Mouse (Mus musculus): ENCODE measurements around the gene Gigyf2. TPM values are rescaled to one million over a fixed set of nuclear protein-coding genes. Genes with fewer than 3 reads are reported as not detected.

Gene Gigyf2
- polyA plus RNA-seq, 1 experiment from 2014 or later, result 51.9 TPM

DNA sequence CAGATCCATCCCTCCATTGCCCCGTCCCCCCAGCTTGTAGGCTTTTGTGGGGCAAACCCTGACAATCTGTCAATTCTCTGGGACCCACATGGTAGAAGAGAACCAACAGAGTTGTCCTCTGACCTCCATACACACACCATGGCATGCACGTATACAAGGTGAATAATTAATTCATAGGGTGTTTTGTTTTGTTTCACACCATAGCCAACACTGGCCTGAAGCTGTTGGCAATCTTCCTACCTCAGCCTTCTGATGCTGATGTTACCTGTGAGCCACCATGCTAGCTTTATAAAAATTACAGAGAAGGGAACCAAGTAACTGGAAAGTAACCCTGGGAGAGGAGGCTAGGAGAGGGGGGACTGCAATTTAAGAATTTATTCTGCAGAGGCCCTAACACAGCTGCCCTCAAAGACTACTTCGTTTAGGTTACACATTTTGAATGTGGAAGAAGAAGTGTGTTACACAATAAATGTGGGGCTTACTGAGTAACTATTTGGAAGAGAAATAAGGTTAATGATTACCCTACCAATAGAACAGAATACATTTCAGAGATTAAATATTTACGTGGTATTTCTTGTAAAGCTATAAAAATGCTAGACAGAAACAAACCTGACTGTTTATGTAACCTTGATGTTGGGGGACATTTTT, 32.6 kb upstream of the Gigyf2 start:
- no peak for ATAC-seq (ENCODE audit: low FRiP score)

DNA sequence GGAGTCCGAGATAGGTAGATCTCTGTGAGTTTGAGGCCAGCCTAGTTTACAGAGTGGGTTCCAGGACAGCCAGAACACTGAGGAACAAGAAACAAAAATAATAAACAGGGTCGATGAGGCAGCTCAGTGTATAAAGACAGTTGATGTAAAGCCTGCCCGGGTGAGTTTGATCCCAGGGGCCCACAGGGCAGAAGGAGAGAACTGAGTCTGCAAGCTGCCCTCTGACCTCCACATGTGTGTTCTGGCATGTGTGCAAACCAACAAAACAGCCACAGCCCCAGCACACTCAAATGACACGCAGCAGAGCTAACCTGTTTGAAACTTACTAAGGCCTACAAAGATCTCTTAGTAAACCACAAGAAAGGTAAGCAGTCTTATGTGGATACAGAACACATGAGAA, 31.8 kb upstream of the Gigyf2 start:
- DNase-seq (ENCODE audit: low spot score, missing footprints), result peak; percentile 64
- no peak overlapping the region for H3K4me2 ChIP-seq
- no peaks in the 10 kb centered on the region for H3K36me3 ChIP-seq (ENCODE audit: control insufficient read depth, insufficient read depth, low read length)
- no peaks in the 10 kb centered on the region for H3K27me3 ChIP-seq (ENCODE audit: control insufficient read depth, insufficient read depth, low read length)
- 61% methylated on average over 4 of the region's 4 CpGs for WGBS
- H3K27ac ChIP-seq (ENCODE audit: low read depth, low read length), result no peak overlapping the region
- no peak overlapping the region for H3K9ac ChIP-seq (ENCODE audit: low read length)
- H3K4me3 ChIP-seq (ENCODE audit: low read depth, low read length), result no peak overlapping the region
- no peaks in the 10 kb centered on the region for H3K4me1 ChIP-seq (ENCODE audit: control insufficient read depth, insufficient read depth, low read length)
- no peak for ATAC-seq (ENCODE audit: low FRiP score)
- no peaks in the 10 kb centered on the region for H3K9me3 ChIP-seq (ENCODE audit: control insufficient read depth, low read length)

More for the DNA sequence above, 32.6 kb upstream of the Gigyf2 start:
- Histone ChIP-seq H3K27ac (ENCODE audit: low read depth, low read length) (no peak overlapping the region), H3K4me3 (ENCODE audit: low read depth, low read length) (no peak overlapping the region), H3K4me2 (no peak overlapping the region), H3K36me3 (ENCODE audit: control insufficient read depth, insufficient read depth, low read length) (no peaks in the 10 kb centered on the region), H3K9ac (ENCODE audit: low read length) (no peak overlapping the region), H3K9me3 (ENCODE audit: control insufficient read depth, low read length) (no peaks in the 10 kb centered on the region), H3K27me3 (ENCODE audit: control insufficient read depth, insufficient read depth, low read length) (no peaks in the 10 kb centered on the region), H3K4me1 (ENCODE audit: control insufficient read depth, insufficient read depth, low read length) (no peaks in the 10 kb centered on the region)
- DNase-seq (ENCODE audit: low spot score, missing footprints), result peak; percentile 10
- 79% methylated on average over 4 of the region's 4 CpGs for WGBS

DNA sequence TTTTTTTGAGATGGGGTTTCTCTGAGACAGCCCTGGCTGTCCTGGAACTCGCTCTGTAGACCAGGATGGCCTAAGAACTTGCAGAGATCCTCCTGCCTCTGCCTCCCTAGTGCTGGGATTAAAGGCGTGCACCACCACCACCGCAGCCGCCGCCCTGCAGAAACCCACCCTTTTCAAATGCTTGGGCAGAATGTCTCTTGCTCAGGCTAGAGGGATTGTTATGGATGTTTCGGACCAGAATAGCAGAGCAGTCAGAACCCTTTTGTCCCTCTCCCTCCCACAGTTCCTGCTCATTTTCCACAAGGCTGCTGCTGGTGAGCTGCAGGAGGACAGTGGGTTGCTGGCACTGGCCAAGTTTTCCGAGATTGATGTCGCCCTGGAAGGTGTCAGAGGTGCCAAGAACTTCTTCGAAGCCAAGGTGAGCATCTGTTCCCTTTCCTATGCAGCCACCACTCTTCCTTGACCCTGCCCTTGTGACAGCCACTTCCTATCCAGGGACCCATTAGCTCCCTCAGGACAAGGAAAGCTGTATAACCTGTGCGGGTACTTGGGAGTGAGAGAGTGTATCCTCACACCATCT, 29.4 kb upstream of the Gigyf2 start:
- 88% methylated on average over 10 of the region's 10 CpGs for WGBS
- Histone ChIP-seq H3K4me3 (ENCODE audit: low read depth, low read length) (no peak overlapping the region), H3K27ac (ENCODE audit: low read depth, low read length) (no peak overlapping the region), H3K9ac (ENCODE audit: low read length) (no peak overlapping the region), H3K27me3 (ENCODE audit: control insufficient read depth, insufficient read depth, low read length) (no peaks in the 10 kb centered on the region), H3K36me3 (ENCODE audit: control insufficient read depth, insufficient read depth, low read length) (no peaks in the 10 kb centered on the region), H3K9me3 (ENCODE audit: control insufficient read depth, low read length) (no peaks in the 10 kb centered on the region), H3K4me2 (no peak overlapping the region), H3K4me1 (ENCODE audit: control insufficient read depth, insufficient read depth, low read length) (no peaks in the 10 kb centered on the region)
- peak; percentile 44 for DNase-seq (ENCODE audit: low spot score, missing footprints)
- ATAC-seq (ENCODE audit: low FRiP score), result no peak

DNA sequence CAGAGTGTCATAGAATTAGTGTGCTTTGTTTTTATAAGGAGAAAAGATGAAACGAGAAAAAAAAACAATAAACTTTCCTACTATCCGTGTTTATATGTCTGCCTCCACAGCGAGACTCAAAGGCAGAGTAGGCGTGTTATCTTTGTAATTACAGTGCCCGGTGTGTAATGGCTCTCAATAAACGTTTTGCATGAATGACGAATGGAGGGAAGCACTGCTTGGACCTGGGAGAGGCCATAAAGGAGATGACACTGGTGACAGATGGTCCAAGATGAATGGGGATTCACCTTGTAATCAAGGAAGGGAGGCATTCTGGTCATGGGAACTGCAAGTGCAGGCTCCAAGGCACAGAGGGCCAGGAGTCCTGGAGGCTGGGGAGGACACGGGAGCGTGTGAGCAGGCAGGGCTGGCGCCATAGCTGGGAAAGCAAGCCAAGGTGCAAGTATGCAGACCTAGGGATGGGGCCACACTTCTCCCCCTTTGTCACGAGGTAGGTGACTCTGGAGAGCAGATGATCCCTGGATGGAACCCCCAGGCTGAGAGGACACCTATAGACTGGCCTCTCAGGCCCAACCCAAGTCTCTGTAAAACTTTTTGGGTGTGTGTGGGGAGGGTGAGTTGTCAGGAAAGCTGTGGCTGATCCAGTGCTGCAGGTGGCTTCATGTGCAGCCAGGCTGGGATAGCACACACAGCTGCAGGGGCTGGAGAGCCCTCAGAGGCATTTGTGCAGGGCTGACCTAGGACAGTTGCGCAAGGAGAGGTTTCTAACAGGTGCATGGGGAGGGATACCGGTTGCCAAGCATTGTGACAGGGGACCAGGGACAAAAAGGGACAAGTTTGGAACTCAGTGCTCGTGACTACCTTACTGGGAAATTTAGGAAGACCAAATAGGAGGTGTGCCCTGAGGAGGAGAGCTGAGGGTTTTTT, 26.2 kb upstream of the Gigyf2 start:
- H3K4me1 ChIP-seq (ENCODE audit: control insufficient read depth, insufficient read depth, low read length), result no peaks in the 10 kb centered on the region
- ATAC-seq (ENCODE audit: low FRiP score), result no peak
- WGBS, result 82% methylated on average over 14 of the region's 14 CpGs

DNA sequence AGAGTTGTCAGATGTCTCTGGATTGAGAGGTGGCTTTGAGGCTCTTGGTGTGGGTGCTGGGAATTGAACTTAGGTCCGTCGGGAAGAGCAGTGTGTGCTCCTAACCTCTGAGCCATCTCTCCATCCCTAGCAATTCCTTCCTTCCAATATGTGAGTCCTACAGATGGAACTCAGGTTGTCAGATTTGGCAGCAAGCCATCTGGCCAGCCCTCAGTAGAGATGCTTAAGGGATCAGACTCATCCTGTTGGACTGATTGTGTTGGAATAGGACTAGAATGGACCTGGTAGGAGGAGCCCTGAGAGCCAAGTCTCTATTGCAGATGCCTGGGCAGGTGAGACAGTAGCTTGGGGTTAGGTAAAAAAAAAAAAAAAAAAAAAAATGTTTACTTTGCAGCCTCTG, 24.8 kb upstream of the Gigyf2 start:
- no peaks in the 10 kb centered on the region for H3K4me1 ChIP-seq (ENCODE audit: control insufficient read depth, insufficient read depth, low read length)
- H3K9me3 ChIP-seq (ENCODE audit: control insufficient read depth, low read length), result no peaks in the 10 kb centered on the region
- 88% methylated on average over 2 of the region's 2 CpGs for WGBS
- no peak overlapping the region for H3K4me3 ChIP-seq (ENCODE audit: low read depth, low read length)
- DNase-seq (ENCODE audit: low spot score, missing footprints) (peak; percentile 28), ATAC-seq (ENCODE audit: low FRiP score) (no peak)
- no peaks in the 10 kb centered on the region for H3K27me3 ChIP-seq (ENCODE audit: control insufficient read depth, insufficient read depth, low read length)
- H3K36me3 ChIP-seq (ENCODE audit: control insufficient read depth, insufficient read depth, low read length), result no peaks in the 10 kb centered on the region
- no peak overlapping the region for H3K9ac ChIP-seq (ENCODE audit: low read length)
- H3K27ac ChIP-seq (ENCODE audit: low read depth, low read length), result no peak overlapping the region
- H3K4me2 ChIP-seq, result no peak overlapping the region

More for the DNA sequence above, 26.2 kb upstream of the Gigyf2 start:
- Histone ChIP-seq H3K9me3 (ENCODE audit: control insufficient read depth, low read length) (no peaks in the 10 kb centered on the region), H3K9ac (ENCODE audit: low read length) (no peak overlapping the region), H3K27me3 (ENCODE audit: control insufficient read depth, insufficient read depth, low read length) (no peaks in the 10 kb centered on the region), H3K36me3 (ENCODE audit: control insufficient read depth, insufficient read depth, low read length) (no peaks in the 10 kb centered on the region), H3K4me2 (no peak overlapping the region), H3K4me3 (ENCODE audit: low read depth, low read length) (no peak overlapping the region), H3K27ac (ENCODE audit: low read depth, low read length) (no peak overlapping the region)
- DNase-seq (ENCODE audit: low spot score, missing footprints), result peak; percentile 44

DNA sequence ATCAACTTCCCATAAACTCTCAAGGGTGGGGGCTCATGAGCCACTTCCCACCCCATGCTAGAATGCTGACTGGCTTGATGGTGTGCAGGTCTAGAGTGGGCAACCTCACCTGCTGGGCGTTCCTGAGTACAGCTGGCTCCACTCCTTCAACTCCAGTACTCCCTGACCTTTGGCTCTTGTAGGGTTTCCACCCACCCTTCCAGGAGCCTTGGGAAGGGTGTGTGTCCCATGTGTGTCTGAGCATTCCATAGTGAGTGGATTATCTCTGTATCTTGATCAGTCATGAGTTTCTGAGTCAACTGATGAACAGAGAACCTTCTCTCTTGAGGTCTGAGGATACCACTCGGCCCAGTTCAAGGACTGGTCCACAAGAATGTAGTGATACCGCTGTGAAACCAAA, 17.8 kb upstream of the Gigyf2 start:
- Histone ChIP-seq H3K36me3 (ENCODE audit: control insufficient read depth, insufficient read depth, low read length) (no peaks in the 10 kb centered on the region), H3K9ac (ENCODE audit: low read length) (no peak overlapping the region), H3K27me3 (ENCODE audit: control insufficient read depth, insufficient read depth, low read length) (no peaks in the 10 kb centered on the region), H3K4me3 (ENCODE audit: low read depth, low read length) (no peak overlapping the region), H3K4me2 (no peak overlapping the region), H3K4me1 (ENCODE audit: control insufficient read depth, insufficient read depth, low read length) (no peaks in the 10 kb centered on the region), H3K9me3 (ENCODE audit: control insufficient read depth, low read length) (no peaks in the 10 kb centered on the region), H3K27ac (ENCODE audit: low read depth, low read length) (no peak overlapping the region)
- peak; percentile 45 for DNase-seq (ENCODE audit: low spot score, missing footprints)
- no peak for ATAC-seq (ENCODE audit: low FRiP score)
- WGBS, result 87% methylated on average over 3 of the region's 3 CpGs

- no peak for ATAC-seq (ENCODE audit: low FRiP score)
- Histone ChIP-seq H3K4me3 (ENCODE audit: low read depth, low read length) (no peak overlapping the region), H3K27ac (ENCODE audit: low read depth, low read length) (no peak overlapping the region), H3K9ac (ENCODE audit: low read length) (no peak overlapping the region), H3K4me1 (ENCODE audit: control insufficient read depth, insufficient read depth, low read length) (no peaks in the 10 kb centered on the region), H3K9me3 (ENCODE audit: control insufficient read depth, low read length) (no peaks in the 10 kb centered on the region), H3K36me3 (ENCODE audit: control insufficient read depth, insufficient read depth, low read length) (no peaks in the 10 kb centered on the region), H3K4me2 (no peak overlapping the region), H3K27me3 (ENCODE audit: control insufficient read depth, insufficient read depth, low read length) (no peaks in the 10 kb centered on the region)
- DNase-seq (ENCODE audit: low spot score, missing footprints), result peak; percentile 61
- WGBS, result 77% methylated on average over 16 of the region's 16 CpGs
Observed at GRCm38 (mm10) chr1:87309621-87310020, 17.2 kb upstream of the Gigyf2 start.

DNA sequence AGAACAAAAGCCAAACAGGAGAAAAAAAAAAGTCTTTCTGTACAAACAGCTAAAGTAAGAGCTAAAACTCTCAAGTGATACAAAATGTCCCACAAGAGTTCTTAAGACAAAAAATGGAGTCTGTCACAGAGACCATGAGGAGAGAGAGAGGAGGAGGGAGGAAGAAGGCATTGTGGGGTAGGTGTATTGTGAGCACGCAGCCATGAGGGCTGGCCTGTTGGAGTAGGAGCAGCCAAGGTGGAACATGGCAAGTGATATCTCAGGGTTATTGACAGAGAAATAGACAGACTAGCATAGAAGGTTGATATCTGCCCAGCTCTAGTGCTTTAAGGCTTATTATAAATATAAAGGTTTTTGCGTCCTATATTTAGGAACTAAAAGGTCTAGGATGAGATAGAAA, 14.1 kb upstream of the Gigyf2 start:
- no peaks in the 10 kb centered on the region for H3K27me3 ChIP-seq (ENCODE audit: control insufficient read depth, insufficient read depth, low read length)
- H3K4me2 ChIP-seq, result no peak overlapping the region
- H3K27ac ChIP-seq (ENCODE audit: low read depth, low read length), result no peak overlapping the region
- 89% methylated on average over 2 of the region's 2 CpGs for WGBS
- ATAC-seq (ENCODE audit: low FRiP score) (no peak), DNase-seq (ENCODE audit: low spot score, missing footprints) (peak; percentile 69)
- no peaks in the 10 kb centered on the region for H3K9me3 ChIP-seq (ENCODE audit: control insufficient read depth, low read length)
- H3K4me3 ChIP-seq (ENCODE audit: low read depth, low read length), result no peak overlapping the region
- no peaks in the 10 kb centered on the region for H3K4me1 ChIP-seq (ENCODE audit: control insufficient read depth, insufficient read depth, low read length)
- H3K9ac ChIP-seq (ENCODE audit: low read length), result no peak overlapping the region
- no peaks in the 10 kb centered on the region for H3K36me3 ChIP-seq (ENCODE audit: control insufficient read depth, insufficient read depth, low read length)

DNA sequence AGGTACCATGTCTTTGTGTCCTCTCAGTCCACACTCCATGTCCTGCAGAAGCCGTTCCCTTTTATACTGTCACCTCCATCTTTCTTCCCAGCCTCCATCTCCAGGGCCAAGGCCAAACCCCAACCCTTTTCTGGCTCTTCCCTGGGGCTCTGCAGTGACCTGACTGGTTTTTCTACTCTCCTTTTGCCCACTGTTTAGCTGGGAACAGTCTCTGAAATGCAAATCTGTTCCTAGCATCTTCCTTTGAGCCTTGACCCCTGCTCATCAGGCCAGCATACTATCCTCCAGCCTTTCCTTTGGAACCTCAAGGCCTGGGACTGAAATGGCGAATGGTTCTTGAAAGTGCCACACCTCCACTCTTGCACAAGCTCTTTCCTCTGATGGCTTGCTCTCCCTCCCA, 13.7 kb upstream of the Gigyf2 start:
- ATAC-seq (ENCODE audit: low FRiP score), result no peak
- no peaks in the 10 kb centered on the region for H3K36me3 ChIP-seq (ENCODE audit: control insufficient read depth, insufficient read depth, low read length)
- WGBS, result 89% methylated on average over 2 of the region's 2 CpGs

More for the DNA sequence above, 13.7 kb upstream of the Gigyf2 start:
- no peak overlapping the region for H3K4me3 ChIP-seq (ENCODE audit: low read depth, low read length)
- no peaks in the 10 kb centered on the region for H3K27me3 ChIP-seq (ENCODE audit: control insufficient read depth, insufficient read depth, low read length)
- H3K4me2 ChIP-seq, result no peak overlapping the region
- no peak overlapping the region for H3K27ac ChIP-seq (ENCODE audit: low read depth, low read length)
- no peaks in the 10 kb centered on the region for H3K9me3 ChIP-seq (ENCODE audit: control insufficient read depth, low read length)
- no peak overlapping the region for H3K9ac ChIP-seq (ENCODE audit: low read length)
- no peaks in the 10 kb centered on the region for H3K4me1 ChIP-seq (ENCODE audit: control insufficient read depth, insufficient read depth, low read length)
- DNase-seq (ENCODE audit: low spot score, missing footprints), result peak; percentile 41
